Mouse (Mus musculus) intestine, embryonic 14.5 days (tissue): ENCODE measurements around the gene Ksr2. TPM values are rescaled to one million over a fixed set of nuclear protein-coding genes. Genes with fewer than 3 reads are reported as not detected.
A peak's percentile ranks its signal among the peaks of the same experiment; 100 is the strongest.
"Not testable (repeated sequence)": the region's sequence is repeated elsewhere in the genome, so short reads cannot be mapped to it uniquely, and the experiment has no call there.

ENCODE experiments used
- ATAC-seq: fragments of 200-750 bp; cut with Nextera tagmentation; replicated peaks from 2 replicates; pipeline ENCODE4 v1.8.0; 2017; ENCODE audit warnings: low read depth, moderate number of reproducible peaks, moderate TSS enrichment, moderate library complexity; ENCODE audit not compliant: low FRiP score, low TSS enrichment
- DNase-seq: peaks from one replicate; pipeline ENCODE4 v3.0.0-alpha.2; 2018; ENCODE audit warnings: low spot score
- H3K27ac ChIP-seq: fragments of 300-500 bp; sonication (generic); 2 replicates; pipeline ENCODE4 v1.5.1; 2014; ENCODE audit warnings: low read depth, mild to moderate bottlenecking, control low read depth
- H3K27me3 ChIP-seq: fragments of 300-500 bp; sonication (generic); replicated peaks from 2 replicates; pipeline ENCODE4 v1.6.1; 2014; ENCODE audit warnings: low read length, control low read depth; ENCODE audit not compliant: control insufficient read depth, insufficient read depth
- H3K36me3 ChIP-seq: fragments of 300-500 bp; sonication (generic); 2 replicates; pipeline ENCODE4 v1.6.1; 2014; ENCODE audit warnings: low read length, control low read depth; ENCODE audit not compliant: control insufficient read depth, insufficient read depth
- H3K4me1 ChIP-seq: fragments of 300-500 bp; sonication (generic); replicated peaks from 2 replicates; pipeline ENCODE4 v1.6.1; 2014; ENCODE audit warnings: low read length, control low read depth, mixed read lengths; ENCODE audit not compliant: control insufficient read depth, insufficient read depth
- H3K4me2 ChIP-seq: fragments of 300-500 bp; sonication (generic); 2 replicates; pipeline ENCODE4 v1.6.1; 2014; ENCODE audit warnings: low read length
- H3K4me3 ChIP-seq: fragments of 300-500 bp; sonication (generic); 2 replicates; pipeline ENCODE4 v1.5.1; 2014; ENCODE audit warnings: low read depth, low read length, control low read depth, mixed read lengths
- H3K9ac ChIP-seq: fragments of 300-500 bp; sonication (generic); 2 replicates; pipeline ENCODE4 v1.6.1; 2014; ENCODE audit warnings: mild to moderate bottlenecking, low read length
- H3K9me3 ChIP-seq: fragments of 300-500 bp; sonication (generic); 2 replicates; pipeline ENCODE4 v1.6.1; 2016; ENCODE audit warnings: low read length, control low read depth; ENCODE audit not compliant: control insufficient read depth
- WGBS: fragments of 180-500 bp; shearing (Covaris S2); extraction: QIAGEN DNeasy Blood & Tissue Kit; methylation state at CpG from one replicate; pipeline ENCODE4 v1.1.7; 2014; 5-methylcytosine and 5-hydroxymethylcytosine counted together
- polyA plus RNA-seq: library from polyadenylated mRNA; unstranded; fragments of >200 nt; fragmentation: Nextera tagmentation; extraction: Ambion mirVana; gene quantifications from 2 replicates; pipeline ENCODE4 v1.2.1, GENCODE M21; 2014

Ksr2 gene
- polyA plus RNA-seq, 1 experiment from 2014 or later: 0.84 TPM

GRCm38 (mm10) chr5:117377731-117378130, 36.1 kb upstream of the Ksr2 start:
- not testable (repeated sequence) for H3K4me1 ChIP-seq, ATAC-seq, H3K27ac ChIP-seq, H3K4me3 ChIP-seq, H3K9me3 ChIP-seq, DNase-seq, H3K27me3 ChIP-seq, H3K9ac ChIP-seq, H3K4me2 ChIP-seq
- 89% methylated on average over 14 of the region's 14 CpGs for WGBS
- peaks cover 89% of the 10 kb centered on the region for H3K36me3 ChIP-seq

DNA sequence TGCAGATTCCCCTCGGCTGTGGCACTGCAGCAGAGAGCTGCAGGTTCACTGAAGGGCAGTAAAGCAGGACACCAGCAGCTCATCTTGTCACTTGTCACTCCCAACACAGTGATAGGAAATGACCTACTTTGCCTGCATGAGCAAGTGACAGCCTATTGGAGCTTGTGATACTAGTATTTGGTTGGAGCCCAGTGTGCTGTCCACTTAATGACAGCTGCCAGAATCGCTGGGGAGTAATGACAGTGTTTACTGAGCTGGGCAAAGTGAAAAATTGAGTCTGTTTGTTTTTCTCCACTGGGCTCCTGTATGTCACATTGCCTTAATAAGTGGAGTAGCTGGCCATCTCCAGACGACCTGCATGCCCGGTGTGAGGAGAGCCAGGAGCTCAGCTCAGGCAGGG, 33.6 kb upstream of the Ksr2 start:
- no peaks in the 10 kb centered on the region for H3K9me3 ChIP-seq
- no peaks in the 10 kb centered on the region for H3K4me1 ChIP-seq
- no peak overlapping the region for H3K4me2 ChIP-seq
- peaks cover 89% of the 10 kb centered on the region for H3K36me3 ChIP-seq
- DNase-seq: no peak
- H3K4me3 ChIP-seq: no peak overlapping the region
- no peak overlapping the region for H3K27ac ChIP-seq
- H3K27me3 ChIP-seq: no peaks in the 10 kb centered on the region
- no peak for ATAC-seq
- H3K9ac ChIP-seq: no peak overlapping the region
- 73% methylated on average over 4 of the region's 4 CpGs for WGBS

DNA sequence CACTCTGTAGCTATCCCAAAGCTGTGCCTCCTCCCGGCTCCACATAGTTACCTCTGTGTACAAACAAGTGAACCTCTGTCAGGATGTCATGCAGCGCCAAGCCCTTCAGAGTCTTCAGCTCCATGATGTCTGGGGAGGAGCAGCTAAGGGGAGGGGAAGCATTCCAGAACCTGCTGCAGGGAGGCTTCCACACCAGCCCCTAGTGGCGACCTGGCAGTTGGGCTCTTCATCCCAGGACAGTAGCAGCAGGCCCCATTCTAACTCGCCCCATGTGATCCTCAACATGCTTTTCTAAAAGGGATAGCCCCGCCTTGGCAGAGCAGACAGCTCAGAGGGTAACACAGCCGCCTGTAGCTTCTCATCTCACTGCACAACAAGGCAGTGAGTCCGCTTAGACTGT, 32.0 kb upstream of the Ksr2 start:
- Histone ChIP-seq H3K9me3 (no peaks in the 10 kb centered on the region), H3K4me3 (no peak overlapping the region), H3K36me3 (peaks cover 89% of the 10 kb centered on the region), H3K4me1 (no peaks in the 10 kb centered on the region), H3K27ac (no peak overlapping the region), H3K4me2 (no peak overlapping the region), H3K9ac (no peak overlapping the region), H3K27me3 (no peaks in the 10 kb centered on the region)
- DNase-seq: no peak
- ATAC-seq: no peak
- 79% methylated on average over 7 of the region's 7 CpGs for WGBS

- no peak overlapping the region for H3K27ac ChIP-seq
- H3K9me3 ChIP-seq: no peaks in the 10 kb centered on the region
- no peak overlapping the region for H3K9ac ChIP-seq
- H3K27me3 ChIP-seq: no peaks in the 10 kb centered on the region
- DNase-seq (no peak), ATAC-seq (no peak)
- peaks cover 12% of the 10 kb centered on the region; the same call in 1 of the 2 replicates for H3K4me1 ChIP-seq
- H3K36me3 ChIP-seq: peaks cover 85% of the 10 kb centered on the region
- no peak overlapping the region for H3K4me3 ChIP-seq
- 85% methylated on average over 12 of the region's 12 CpGs for WGBS
- no peak overlapping the region for H3K4me2 ChIP-seq
Measured at GRCm38 (mm10) chr5:117383198-117383597, 30.6 kb upstream of the Ksr2 start.

- Histone ChIP-seq H3K27ac (peak overlapping the region; percentile 73), H3K27me3 (no peaks in the 10 kb centered on the region), H3K36me3 (peaks cover 39% of the 10 kb centered on the region), H3K4me1 (peaks cover 13% of the 10 kb centered on the region; the same call in 1 of the 2 replicates), H3K9me3 (0 out of 2 replicates have a peak, but pooled peaks cover 4% of the 10 kb centered on the region), H3K4me2 (peak overlapping the region; percentile 61), H3K4me3 (peak overlapping the region; percentile 98), H3K9ac (peak overlapping the region; percentile 95)
- DNase-seq: peak; percentile 73
- 9% methylated on average over 16 of the region's 16 CpGs for WGBS
- ATAC-seq: peak; percentile 48
Measured at GRCm38 (mm10) chr5:117388296-117388751, 25.5 kb upstream of the Ksr2 start.

DNA sequence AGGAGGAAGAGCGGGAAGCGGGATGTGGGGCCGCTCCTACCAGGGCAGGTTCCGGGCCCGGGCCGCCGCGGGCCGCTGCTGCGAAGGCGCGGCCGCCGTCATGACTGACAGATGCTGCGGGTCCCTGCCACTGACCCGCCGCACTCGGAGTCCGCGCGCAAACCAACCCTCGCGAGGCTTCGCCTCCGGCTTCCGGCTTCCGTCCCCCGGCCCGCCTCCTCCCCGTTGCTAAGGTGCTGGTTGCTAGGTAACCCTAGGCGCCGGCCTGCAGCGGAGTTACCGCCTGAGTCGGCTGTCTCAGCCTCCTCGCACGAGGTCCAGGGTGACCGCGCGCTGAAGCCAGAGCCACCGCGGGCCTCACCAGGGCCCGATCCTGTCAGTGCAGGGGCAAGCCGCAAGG, 24.9 kb upstream of the Ksr2 start, which contains the start of gene Rfc5:
TSS of gene Rfc5 (minus strand) at position 171 of the 400 bp plus-strand sequence.
- Histone ChIP-seq H3K9ac (peak within 1 kb of the TSS; percentile 95), H3K4me1 (peaks cover 13% of the 10 kb centered on the region; the same call in 1 of the 2 replicates), H3K9me3 (0 out of 2 replicates have a peak, but pooled peaks cover 4% of the 10 kb centered on the region), H3K27me3 (no peaks in the 10 kb centered on the region), H3K4me3 (peak within 1 kb of the TSS; percentile 98), H3K27ac (peak within 1 kb of the TSS; percentile 73), H3K36me3 (peaks cover 33% of the 10 kb centered on the region), H3K4me2 (peak within 1 kb of the TSS; percentile 61)
- ATAC-seq (peak; percentile 95), DNase-seq (peak; percentile 97)
- under 1% methylated on average over 30 of the region's 44 CpGs for WGBS

DNA sequence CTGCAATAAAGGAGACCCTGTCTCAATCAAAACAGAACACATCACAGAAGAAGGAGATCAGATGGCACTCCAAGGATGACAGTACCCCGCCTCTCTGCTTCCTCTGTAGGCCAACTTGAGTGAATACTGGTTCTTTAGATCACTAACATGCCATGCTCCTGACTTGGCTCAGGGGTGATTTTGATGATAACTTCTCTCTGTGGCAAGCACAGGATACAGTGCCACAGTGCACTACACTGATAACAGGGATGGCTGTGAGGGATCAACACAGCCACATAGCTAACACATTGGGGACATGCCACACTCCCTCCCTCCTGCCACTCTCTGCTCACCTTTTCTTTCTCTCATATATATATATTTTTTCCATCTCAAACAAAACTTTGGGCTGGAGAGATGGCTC, 22.9 kb upstream of the Ksr2 start:
- Histone ChIP-seq H3K27me3 (no peaks in the 10 kb centered on the region), H3K4me1 (peaks cover 13% of the 10 kb centered on the region; the same call in 1 of the 2 replicates), H3K4me2 (no peak overlapping the region), H3K36me3 (peaks cover 14% of the 10 kb centered on the region), H3K27ac (no peak overlapping the region), H3K4me3 (no peak overlapping the region), H3K9ac (no peak overlapping the region), H3K9me3 (0 out of 2 replicates have a peak, but pooled peaks cover 4% of the 10 kb centered on the region)
- ATAC-seq: no peak
- WGBS: 97% methylated on average over 1 of the region's 1 CpGs
- DNase-seq: no peak

DNA sequence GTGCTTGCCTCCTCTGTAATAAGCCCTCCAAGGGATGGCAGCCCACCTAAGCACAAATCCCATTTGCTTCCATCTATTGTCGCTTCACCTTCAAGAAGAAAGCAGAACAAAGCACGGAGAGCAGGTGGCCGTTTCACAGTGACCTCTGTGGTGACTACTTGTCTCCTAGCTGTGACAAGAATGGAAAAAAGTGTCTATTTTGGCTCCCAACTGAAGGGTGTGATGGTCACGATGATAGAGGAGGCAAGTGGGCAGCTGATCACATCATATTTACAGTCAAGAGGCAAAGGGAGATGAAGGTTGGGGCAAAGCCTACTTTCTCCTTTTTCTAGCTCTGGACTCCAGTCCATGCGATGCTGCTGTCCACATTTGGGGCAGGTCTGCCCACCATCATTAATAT, 18.0 kb upstream of the Ksr2 start:
- H3K27me3 ChIP-seq: no peaks in the 10 kb centered on the region
- 85% methylated on average over 5 of the region's 5 CpGs for WGBS
- no peak overlapping the region for H3K4me2 ChIP-seq
- H3K9me3 ChIP-seq: 0 out of 2 replicates have a peak, but pooled peaks cover 4% of the 10 kb centered on the region
- DNase-seq: no peak
- no peak for ATAC-seq
- H3K27ac ChIP-seq: no peak overlapping the region
- no peaks in the 10 kb centered on the region for H3K36me3 ChIP-seq
- H3K4me1 ChIP-seq: no peaks in the 10 kb centered on the region; the same call in 1 of the 2 replicates
- H3K4me3 ChIP-seq: no peak overlapping the region
- no peak overlapping the region for H3K9ac ChIP-seq

DNA sequence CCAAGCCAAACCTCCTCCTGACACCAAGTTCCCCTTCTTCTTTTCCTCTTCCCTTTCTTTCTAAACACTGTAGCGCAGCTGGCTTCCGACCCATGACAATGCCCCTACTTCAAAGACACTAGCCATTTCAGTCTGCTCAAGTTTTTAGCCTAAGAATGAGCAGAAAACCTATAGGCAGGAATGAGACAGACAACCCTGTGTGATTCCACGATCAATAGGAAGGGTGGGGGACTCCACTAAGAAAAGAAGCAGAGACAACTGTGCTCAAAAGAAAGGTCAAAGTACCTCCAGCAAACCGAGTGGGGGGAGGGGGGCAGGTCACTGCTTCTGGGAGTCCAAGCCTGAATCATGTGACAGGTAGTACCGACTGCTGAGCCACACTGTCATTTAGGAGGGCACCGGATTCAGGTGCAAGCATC, 17.2 kb upstream of the Ksr2 start:
- H3K4me1 ChIP-seq: no peaks in the 10 kb centered on the region; the same call in 1 of the 2 replicates
- H3K4me2 ChIP-seq: no peak overlapping the region
- no peak overlapping the region for H3K27ac ChIP-seq
- ATAC-seq (no peak), DNase-seq (no peak)
- no peak overlapping the region for H3K9ac ChIP-seq
- no peaks in the 10 kb centered on the region for H3K27me3 ChIP-seq
- no peaks in the 10 kb centered on the region for H3K36me3 ChIP-seq
- WGBS: 72% methylated on average over 6 of the region's 6 CpGs
- 0 out of 2 replicates have a peak, but pooled peaks cover 4% of the 10 kb centered on the region for H3K9me3 ChIP-seq
- no peak overlapping the region for H3K4me3 ChIP-seq
